Mouse (Mus musculus): Measurements from ENCODE around the gene Thumpd1. TPM values are rescaled to one million over a fixed set of nuclear protein-coding genes. Genes with fewer than 3 reads are reported as not detected.
A peak's percentile ranks its signal among the peaks of the same experiment; 100 is the strongest.

Thumpd1 gene
- polyA plus RNA-seq (2012; rRNA removed) = 38.9 and 43.6 TPM in 2 replicates
- 76.5 and 81.3 TPM in 2 replicates for polyA plus RNA-seq (2014; fragmentation: Nextera tagmentation; extraction: Ambion mirVana)

- H3K9me3 ChIP-seq (ENCODE audit: control insufficient read depth, low read length) = no peaks in the 10 kb centered on the region
- H3K4me3 ChIP-seq (replicated peaks; ENCODE audit: low read length) = peak within 1 kb of the TSS; percentile 85
- H3K4me1 ChIP-seq (ENCODE audit: control insufficient read depth, insufficient read depth, low read length) = peaks cover 5% of the 10 kb centered on the region
- H3K36me3 ChIP-seq (ENCODE audit: control insufficient read depth, insufficient read depth, low read length) = peaks cover 31% of the 10 kb centered on the region
- TF ChIP-seq POLR2A (IDR thresholded peaks at IDR 0.05; ENCODE audit: borderline replicate concordance, extremely low read depth, insufficient read depth, insufficient read length) = 0 out of 2 replicates have a peak, but pooled peaks have one; percentile 34
- peak within 1 kb of the TSS; percentile 86 for H3K9ac ChIP-seq (ENCODE audit: low read depth, low read length, severe bottlenecking)
- no peaks in the 10 kb centered on the region for H3K27me3 ChIP-seq (ENCODE audit: control insufficient read depth, insufficient read depth, low read length)
- WGBS = 2% methylated on average over 56 of the region's 60 CpGs
- DNase-seq (ENCODE audit: low spot score) (peak; percentile 92), ATAC-seq (ENCODE audit: low FRiP score, low read depth) (peak; percentile 93)
- peak within 1 kb of the TSS; percentile 65 for H3K27ac ChIP-seq (replicated peaks; ENCODE audit: low read depth, low read length)
- H3K4me2 ChIP-seq (replicated peaks; ENCODE audit: low read depth, low read length, severe bottlenecking) = peak within 1 kb of the TSS; percentile 70
Measured at GRCm38 (mm10) chr7:119720253-119720946, at the start of gene Thumpd1. Gene Thumpd1, minus strand, starts transcription at chr7:119720798.

GRCm38 (mm10) chr7:119769895-119770294 is 49.3 kb upstream of the Thumpd1 start:
- no peak overlapping the region for H3K9ac ChIP-seq (ENCODE audit: low read depth, low read length, severe bottlenecking)
- no peaks in the 10 kb centered on the region for H3K36me3 ChIP-seq (ENCODE audit: control insufficient read depth, insufficient read depth, low read length)
- TF ChIP-seq POLR2A (IDR thresholded peaks at IDR 0.05; ENCODE audit: borderline replicate concordance, extremely low read depth, insufficient read depth, insufficient read length) = no peak
- H3K4me1 ChIP-seq (ENCODE audit: control insufficient read depth, insufficient read depth, low read length) = no peaks in the 10 kb centered on the region
- no peak overlapping the region for H3K4me2 ChIP-seq (replicated peaks; ENCODE audit: low read depth, low read length, severe bottlenecking)
- DNase-seq (ENCODE audit: low spot score) = no peak
- no peak overlapping the region for H3K4me3 ChIP-seq (replicated peaks; ENCODE audit: low read length)
- H3K9me3 ChIP-seq (ENCODE audit: control insufficient read depth, low read length) = no peaks in the 10 kb centered on the region
- no peak for ATAC-seq (ENCODE audit: low FRiP score, low read depth)
- no peaks in the 10 kb centered on the region for H3K27me3 ChIP-seq (ENCODE audit: control insufficient read depth, insufficient read depth, low read length)
- 92% methylated on average over 8 of the region's 8 CpGs for WGBS
- H3K27ac ChIP-seq (replicated peaks; ENCODE audit: low read depth, low read length) = no peak overlapping the region

GRCm38 (mm10) chr7:119766996-119767395 is 46.4 kb upstream of the Thumpd1 start:
- Histone ChIP-seq H3K4me3 (replicated peaks; ENCODE audit: low read length) (no peak overlapping the region), H3K27ac (replicated peaks; ENCODE audit: low read depth, low read length) (no peak overlapping the region), H3K9ac (ENCODE audit: low read depth, low read length, severe bottlenecking) (no peak overlapping the region), H3K4me2 (replicated peaks; ENCODE audit: low read depth, low read length, severe bottlenecking) (no peak overlapping the region), H3K9me3 (ENCODE audit: control insufficient read depth, low read length) (no peaks in the 10 kb centered on the region), H3K27me3 (ENCODE audit: control insufficient read depth, insufficient read depth, low read length) (no peaks in the 10 kb centered on the region), H3K36me3 (ENCODE audit: control insufficient read depth, insufficient read depth, low read length) (no peaks in the 10 kb centered on the region), H3K4me1 (ENCODE audit: control insufficient read depth, insufficient read depth, low read length) (no peaks in the 10 kb centered on the region)
- ATAC-seq (ENCODE audit: low FRiP score, low read depth) (no peak), DNase-seq (ENCODE audit: low spot score) (no peak)
- TF ChIP-seq POLR2A (IDR thresholded peaks at IDR 0.05; ENCODE audit: borderline replicate concordance, extremely low read depth, insufficient read depth, insufficient read length) = no peak
- WGBS = 71% methylated on average over 6 of the region's 6 CpGs

GRCm38 (mm10) chr7:119764377-119764776 is 43.8 kb upstream of the Thumpd1 start:
- TF ChIP-seq POLR2A (IDR thresholded peaks at IDR 0.05; ENCODE audit: borderline replicate concordance, extremely low read depth, insufficient read depth, insufficient read length) = no peak
- ATAC-seq (ENCODE audit: low FRiP score, low read depth) = no peak
- no peak for DNase-seq (ENCODE audit: low spot score)
- Histone ChIP-seq H3K27ac (replicated peaks; ENCODE audit: low read depth, low read length) (no peak overlapping the region), H3K4me1 (ENCODE audit: control insufficient read depth, insufficient read depth, low read length) (no peaks in the 10 kb centered on the region), H3K27me3 (ENCODE audit: control insufficient read depth, insufficient read depth, low read length) (no peaks in the 10 kb centered on the region), H3K36me3 (ENCODE audit: control insufficient read depth, insufficient read depth, low read length) (no peaks in the 10 kb centered on the region), H3K9me3 (ENCODE audit: control insufficient read depth, low read length) (no peaks in the 10 kb centered on the region), H3K4me3 (replicated peaks; ENCODE audit: low read length) (no peak overlapping the region), H3K9ac (ENCODE audit: low read depth, low read length, severe bottlenecking) (no peak overlapping the region), H3K4me2 (replicated peaks; ENCODE audit: low read depth, low read length, severe bottlenecking) (no peak overlapping the region)
- WGBS = 82% methylated on average over 3 of the region's 3 CpGs

GRCm38 (mm10) chr7:119762166-119762697 is 41.6 kb upstream of the Thumpd1 start:
- 51% methylated on average over 4 of the region's 4 CpGs for whole genome bisulfite sequencing
- Histone ChIP-seq H3K9ac (ENCODE audit: low read depth, low read length, severe bottlenecking) (no peak overlapping the region), H3K27me3 (ENCODE audit: control insufficient read depth, insufficient read depth, low read length) (no peaks in the 10 kb centered on the region), H3K4me3 (replicated peaks; ENCODE audit: low read length) (no peak overlapping the region), H3K27ac (replicated peaks; ENCODE audit: low read depth, low read length) (no peak overlapping the region), H3K4me1 (ENCODE audit: control insufficient read depth, insufficient read depth, low read length) (no peaks in the 10 kb centered on the region), H3K36me3 (ENCODE audit: control insufficient read depth, insufficient read depth, low read length) (no peaks in the 10 kb centered on the region), H3K4me2 (replicated peaks; ENCODE audit: low read depth, low read length, severe bottlenecking) (no peak overlapping the region), H3K9me3 (ENCODE audit: control insufficient read depth, low read length) (no peaks in the 10 kb centered on the region)
- no peak for DNase-seq (ENCODE audit: low spot score)
- no peak for ATAC-seq (ENCODE audit: low FRiP score, low read depth)
- no peak for TF ChIP-seq POLR2A (IDR thresholded peaks at IDR 0.05; ENCODE audit: borderline replicate concordance, extremely low read depth, insufficient read depth, insufficient read length)

Data from limb, embryonic 14.5 days (tissue).